Mouse (Mus musculus) hindbrain, embryonic 15.5 days (tissue): ENCODE results near the gene Akap11. TPM values are rescaled to one million over a fixed set of nuclear protein-coding genes. Genes with fewer than 3 reads are reported as not detected.

Experiments used
- ATAC-seq: fragments of 200-750 bp; cut with Nextera tagmentation; 2 replicates; pipeline ENCODE4 v1.8.0; 2017; ENCODE audit warnings: low read depth, moderate number of reproducible peaks, moderate TSS enrichment; ENCODE audit not compliant: low FRiP score
- H3K27ac ChIP-seq: fragments of 300-500 bp; sonication (generic); replicated peaks from 2 replicates; pipeline ENCODE4 v1.5.1; 2015; ENCODE audit warnings: mild to moderate bottlenecking, inconsistent platforms
- H3K27me3 ChIP-seq: fragments of 300-500 bp; sonication (generic); 2 replicates; pipeline ENCODE4 v1.6.1; 2015; ENCODE audit warnings: control low read depth, inconsistent platforms
- H3K36me3 ChIP-seq: fragments of 300-500 bp; sonication (generic); 2 replicates; pipeline ENCODE4 v1.6.1; 2015; ENCODE audit warnings: control low read depth, inconsistent platforms
- H3K4me1 ChIP-seq: fragments of 300-500 bp; sonication (generic); replicated peaks from 2 replicates; pipeline ENCODE4 v1.6.1; 2015; ENCODE audit warnings: control low read depth, inconsistent platforms
- H3K4me2 ChIP-seq: fragments of 300-500 bp; sonication (generic); 2 replicates; pipeline ENCODE4 v1.6.1; 2015; ENCODE audit warnings: moderate library complexity, mild to moderate bottlenecking, inconsistent platforms
- H3K4me3 ChIP-seq: fragments of 300-500 bp; sonication (generic); 2 replicates; pipeline ENCODE4 v1.5.1; 2015; ENCODE audit warnings: mild to moderate bottlenecking, inconsistent platforms
- H3K9ac ChIP-seq: fragments of 300-500 bp; sonication (generic); 2 replicates; pipeline ENCODE4 v1.6.1; 2015; ENCODE audit warnings: inconsistent platforms
- H3K9me3 ChIP-seq: fragments of 300-500 bp; sonication (generic); 2 replicates; pipeline ENCODE4 v1.6.1; 2016; ENCODE audit warnings: control low read depth, inconsistent platforms
- WGBS: fragments of 180-500 bp; shearing (Covaris S2); methylation state at CpG from one replicate; pipeline ENCODE4 v1.1.7; 2015; 5-methylcytosine and 5-hydroxymethylcytosine counted together
- polyA plus RNA-seq: library from polyadenylated mRNA; unstranded; fragments of >200 nt; fragmentation: Nextera tagmentation; extraction: Ambion mirVana; gene quantifications from 2 replicates; pipeline ENCODE4 v1.2.1, GENCODE M21; 2015

Akap11 gene
- polyA plus RNA-seq, 1 experiment from 2014 or later = 33.2 TPM

DNA sequence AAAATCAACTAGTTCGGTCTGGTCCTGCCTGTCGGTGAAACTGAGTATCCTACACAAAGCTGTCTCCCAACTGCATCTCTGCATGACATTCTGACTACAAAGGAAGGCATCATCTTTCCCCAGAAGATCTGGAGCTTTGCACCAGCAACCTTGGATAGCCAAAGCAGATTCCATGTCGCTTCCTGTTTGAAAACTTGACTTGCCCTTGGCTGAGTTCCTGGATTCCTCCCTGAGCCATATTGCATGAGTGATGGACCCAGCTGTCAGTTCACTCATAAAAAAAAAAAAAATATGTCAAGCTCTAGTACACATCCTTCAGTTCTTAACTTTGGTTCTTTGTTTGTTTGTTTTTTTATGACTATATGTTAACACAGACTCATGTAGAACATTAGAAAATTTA lies 4.7 kb upstream of the Akap11 start:
- WGBS = 67% methylated on average over 3 of the region's 3 CpGs
- H3K9me3 ChIP-seq = no peaks in the 10 kb centered on the region
- ATAC-seq = no peak
- peaks cover 16% of the 10 kb centered on the region for H3K4me1 ChIP-seq
- H3K4me2 ChIP-seq = no peak overlapping the region
- H3K36me3 ChIP-seq = no peaks in the 10 kb centered on the region
- no peak overlapping the region for H3K4me3 ChIP-seq
- no peak overlapping the region for H3K9ac ChIP-seq
- no peak overlapping the region for H3K27ac ChIP-seq
- no peaks in the 10 kb centered on the region for H3K27me3 ChIP-seq

GRCm38 (mm10) chr14:78539821-78540220 lies 3.2 kb upstream of the Akap11 start:
- Histone ChIP-seq H3K27me3 (no peaks in the 10 kb centered on the region), H3K4me3 (no peak overlapping the region), H3K9me3 (no peaks in the 10 kb centered on the region), H3K4me1 (peaks cover 23% of the 10 kb centered on the region), H3K4me2 (no peak overlapping the region), H3K36me3 (no peaks in the 10 kb centered on the region), H3K27ac (no peak overlapping the region), H3K9ac (no peak overlapping the region)
- ATAC-seq = no peak
- 96% methylated on average over 1 of the region's 1 CpGs for WGBS

- no peak for ATAC-seq
Observed at GRCm38 (mm10) chr14:78538572-78539320, 2.1 kb upstream of the Akap11 start.

DNA sequence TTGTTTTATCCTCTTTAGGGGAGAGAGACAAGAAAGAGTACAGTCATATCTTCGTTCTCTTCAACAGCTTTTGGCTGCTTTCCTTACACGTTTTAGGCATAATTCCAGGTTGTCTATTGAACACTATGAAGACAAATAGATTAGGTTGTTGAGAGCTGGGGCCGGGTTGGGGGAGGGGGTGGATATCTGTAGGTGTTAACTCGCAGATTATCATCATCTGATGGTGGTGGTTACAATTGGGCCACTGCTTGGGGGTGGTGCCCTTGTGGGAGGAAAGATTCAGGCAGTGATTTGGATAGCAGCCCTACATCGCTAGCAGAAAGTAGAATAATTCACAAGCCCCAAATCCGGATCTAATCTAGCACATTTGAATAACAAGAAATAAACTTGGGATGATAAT lies 943 bp upstream of the Akap11 start:
- H3K36me3 ChIP-seq = no peaks in the 10 kb centered on the region
- no peak for ATAC-seq
- H3K4me2 ChIP-seq = peak overlapping the region; percentile 77
- peak overlapping the region; percentile 72 for H3K4me3 ChIP-seq
- WGBS = 33% methylated on average over 6 of the region's 6 CpGs
- peak overlapping the region; percentile 96 for H3K27ac ChIP-seq
- no peaks in the 10 kb centered on the region for H3K27me3 ChIP-seq
- H3K9ac ChIP-seq = peak overlapping the region; percentile 60
- H3K4me1 ChIP-seq = peaks cover 40% of the 10 kb centered on the region
- H3K9me3 ChIP-seq = no peaks in the 10 kb centered on the region

More at GRCm38 (mm10) chr14:78538572-78539320, 2.1 kb upstream of the Akap11 start:
- Histone ChIP-seq H3K4me3 (no peak overlapping the region), H3K27me3 (no peaks in the 10 kb centered on the region), H3K4me2 (no peak overlapping the region), H3K9me3 (no peaks in the 10 kb centered on the region), H3K9ac (no peak overlapping the region), H3K27ac (no peak overlapping the region), H3K36me3 (no peaks in the 10 kb centered on the region), H3K4me1 (peaks cover 33% of the 10 kb centered on the region)
- WGBS = 51% methylated on average over 5 of the region's 5 CpGs

GRCm38 (mm10) chr14:78535366-78535765 lies 1.2 kb downstream of the Akap11 start:
- Histone ChIP-seq H3K9ac (peak overlapping the region; percentile 92), H3K4me3 (peak overlapping the region; percentile 72), H3K4me1 (peaks cover 49% of the 10 kb centered on the region), H3K27me3 (no peaks in the 10 kb centered on the region), H3K4me2 (peak overlapping the region; percentile 77), H3K9me3 (no peaks in the 10 kb centered on the region), H3K36me3 (no peaks in the 10 kb centered on the region), H3K27ac (peak overlapping the region; percentile 96)
- WGBS = 28% methylated on average over 2 of the region's 2 CpGs
- no peak for ATAC-seq

GRCm38 (mm10) chr14:78534651-78535050 lies 2.0 kb downstream of the Akap11 start:
- H3K4me2 ChIP-seq = peak overlapping the region; percentile 77
- H3K36me3 ChIP-seq = no peaks in the 10 kb centered on the region
- peaks cover 49% of the 10 kb centered on the region for H3K4me1 ChIP-seq
- 95% methylated on average over 5 of the region's 5 CpGs for WGBS
- H3K27ac ChIP-seq = no peak overlapping the region
- H3K9me3 ChIP-seq = no peaks in the 10 kb centered on the region
- H3K9ac ChIP-seq = no peak overlapping the region
- no peak overlapping the region for H3K4me3 ChIP-seq
- ATAC-seq = no peak
- H3K27me3 ChIP-seq = no peaks in the 10 kb centered on the region

- no peaks in the 10 kb centered on the region for H3K9me3 ChIP-seq
- no peaks in the 10 kb centered on the region for H3K36me3 ChIP-seq
- no peaks in the 10 kb centered on the region for H3K27me3 ChIP-seq
- no peak overlapping the region for H3K27ac ChIP-seq
- peaks cover 52% of the 10 kb centered on the region for H3K4me1 ChIP-seq
- 85% methylated on average over 3 of the region's 3 CpGs for WGBS
- ATAC-seq = no peak
- H3K4me2 ChIP-seq = no peak overlapping the region
- no peak overlapping the region for H3K4me3 ChIP-seq
- no peak overlapping the region for H3K9ac ChIP-seq
Observed at GRCm38 (mm10) chr14:78533701-78534100, 2.9 kb downstream of the Akap11 start.

- no peak for ATAC-seq
- Histone ChIP-seq H3K4me2 (no peak overlapping the region), H3K9me3 (no peaks in the 10 kb centered on the region), H3K9ac (no peak overlapping the region), H3K36me3 (no peaks in the 10 kb centered on the region), H3K27me3 (no peaks in the 10 kb centered on the region), H3K4me3 (no peak overlapping the region), H3K4me1 (peaks cover 40% of the 10 kb centered on the region), H3K27ac (no peak overlapping the region)
- 95% methylated on average over 6 of the region's 6 CpGs for WGBS
Observed at GRCm38 (mm10) chr14:78532345-78532744, 4.3 kb downstream of the Akap11 start.

- WGBS = 73% methylated on average over 3 of the region's 3 CpGs
- no peak for ATAC-seq
- peaks cover 42% of the 10 kb centered on the region for H3K4me1 ChIP-seq
Observed at GRCm38 (mm10) chr14:78530256-78530655, 6.4 kb downstream of the Akap11 start.

DNA sequence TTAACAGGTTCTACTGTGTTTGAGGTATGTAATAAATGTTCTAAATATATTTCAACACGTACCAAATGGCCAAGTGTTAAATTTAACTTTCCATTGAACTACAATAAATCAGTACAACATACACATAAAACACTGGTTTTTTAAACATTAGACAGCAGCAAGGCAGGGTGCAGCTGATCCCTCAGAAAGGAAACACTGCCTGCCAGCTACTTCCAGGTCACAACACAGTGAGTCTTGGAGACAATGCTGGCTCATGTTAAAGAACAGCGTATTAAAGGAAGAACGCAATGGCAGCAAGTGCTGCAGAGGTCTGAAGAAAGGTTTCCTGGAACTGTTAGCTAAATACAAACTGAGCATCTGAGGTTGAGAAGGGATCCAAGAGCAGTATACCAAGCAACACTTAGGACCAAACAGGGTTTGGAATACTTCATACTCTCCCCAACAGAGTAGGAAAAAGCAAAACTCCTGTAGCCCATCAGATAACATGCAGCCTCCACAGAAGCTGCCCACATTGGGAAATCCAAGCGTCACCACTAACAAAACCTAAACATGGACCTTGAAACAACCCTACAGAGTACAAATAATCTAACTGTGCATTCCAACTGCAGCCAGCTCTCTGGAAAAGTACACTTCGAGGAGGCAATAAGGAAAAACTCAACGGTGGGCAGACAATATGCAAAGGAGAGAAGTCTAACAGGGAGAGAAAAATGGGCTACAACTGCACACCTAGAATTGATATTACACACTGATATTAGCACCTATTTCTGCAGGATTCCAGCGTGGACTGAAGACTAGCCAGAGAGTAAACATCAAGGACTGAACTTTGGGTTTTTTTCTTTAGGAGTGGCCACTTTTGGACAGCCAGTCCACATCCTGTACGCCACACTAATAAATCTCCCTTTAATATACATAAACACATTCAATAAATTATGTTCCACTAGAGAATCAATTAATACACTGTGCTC lies 7.9 kb downstream of the Akap11 start:
- peaks cover 29% of the 10 kb centered on the region for H3K4me1 ChIP-seq
- no peak overlapping the region for H3K4me2 ChIP-seq
- H3K36me3 ChIP-seq = no peaks in the 10 kb centered on the region
- H3K9me3 ChIP-seq = no peaks in the 10 kb centered on the region
- no peak overlapping the region for H3K9ac ChIP-seq
- 82% methylated on average over 8 of the region's 8 CpGs for WGBS
- ATAC-seq = no peak
- H3K4me3 ChIP-seq = no peak overlapping the region
- H3K27me3 ChIP-seq = no peaks in the 10 kb centered on the region
- H3K27ac ChIP-seq = no peak overlapping the region

More at GRCm38 (mm10) chr14:78530256-78530655, 6.4 kb downstream of the Akap11 start:
- Histone ChIP-seq H3K4me3 (no peak overlapping the region), H3K27ac (no peak overlapping the region), H3K9me3 (no peaks in the 10 kb centered on the region), H3K36me3 (no peaks in the 10 kb centered on the region), H3K27me3 (no peaks in the 10 kb centered on the region), H3K9ac (no peak overlapping the region), H3K4me2 (no peak overlapping the region)

DNA sequence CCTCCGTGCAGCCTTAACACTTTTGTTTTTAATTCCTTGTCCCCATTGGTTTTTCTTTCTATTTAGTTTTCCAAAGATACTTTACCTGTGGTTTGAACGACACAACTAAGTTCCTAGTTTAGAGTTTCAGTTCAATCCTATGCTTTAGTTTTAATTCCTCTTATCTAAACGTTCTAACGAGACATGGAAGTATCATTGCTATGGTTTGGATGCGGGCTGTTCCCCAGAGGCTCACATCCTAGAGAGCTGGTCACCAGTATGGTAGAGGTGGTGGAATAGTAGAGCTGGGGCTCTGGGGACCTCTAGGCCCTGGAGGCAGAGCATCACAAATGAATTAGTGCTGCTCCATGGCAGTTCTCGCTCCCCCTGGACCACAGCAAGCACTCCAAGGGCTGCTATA lies 9.7 kb downstream of the Akap11 start:
- ATAC-seq = no peak
- Histone ChIP-seq H3K36me3 (no peaks in the 10 kb centered on the region), H3K27ac (no peak overlapping the region), H3K4me2 (no peak overlapping the region), H3K4me3 (no peak overlapping the region), H3K27me3 (no peaks in the 10 kb centered on the region), H3K9me3 (no peaks in the 10 kb centered on the region), H3K4me1 (peaks cover 17% of the 10 kb centered on the region), H3K9ac (no peak overlapping the region)
- 74% methylated on average over 6 of the region's 6 CpGs for WGBS

DNA sequence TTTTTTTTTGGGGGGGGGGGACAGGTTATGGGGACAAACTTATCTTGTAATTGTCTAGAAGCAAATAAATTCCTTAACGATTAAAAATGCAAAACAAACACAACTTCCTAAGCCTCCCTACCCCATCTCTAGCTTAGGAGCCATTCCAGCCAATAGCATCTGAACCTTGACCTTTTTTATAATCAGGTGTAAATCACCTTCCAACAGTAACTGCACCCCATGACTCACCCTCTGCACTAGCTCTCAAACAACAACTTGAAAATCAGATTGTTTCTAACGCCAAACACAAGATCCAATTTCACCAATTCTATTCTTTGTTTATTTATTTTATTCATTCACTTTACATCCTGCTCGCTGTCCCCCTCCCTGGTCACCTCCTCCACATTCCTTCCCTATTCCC lies 10.1 kb downstream of the Akap11 start:
- Histone ChIP-seq H3K9ac (no peak overlapping the region), H3K27ac (no peak overlapping the region), H3K4me2 (no peak overlapping the region), H3K36me3 (0 out of 2 replicates have a peak, but pooled peaks cover 2% of the 10 kb centered on the region), H3K4me3 (no peak overlapping the region), H3K4me1 (peaks cover 15% of the 10 kb centered on the region; the same call in 1 of the 2 replicates), H3K9me3 (no peaks in the 10 kb centered on the region), H3K27me3 (no peaks in the 10 kb centered on the region)
- WGBS = 82% methylated on average over 3 of the region's 3 CpGs
- ATAC-seq = no peak
